Mouse (Mus musculus): ENCODE results near the gene Opcml. TPM values are rescaled to one million over a fixed set of nuclear protein-coding genes. Genes with fewer than 3 reads are reported as not detected.

Opcml gene
- total and polyA plus RNA-seq, 3 experiments: 0.82 TPM; not detected in 2

DNA sequence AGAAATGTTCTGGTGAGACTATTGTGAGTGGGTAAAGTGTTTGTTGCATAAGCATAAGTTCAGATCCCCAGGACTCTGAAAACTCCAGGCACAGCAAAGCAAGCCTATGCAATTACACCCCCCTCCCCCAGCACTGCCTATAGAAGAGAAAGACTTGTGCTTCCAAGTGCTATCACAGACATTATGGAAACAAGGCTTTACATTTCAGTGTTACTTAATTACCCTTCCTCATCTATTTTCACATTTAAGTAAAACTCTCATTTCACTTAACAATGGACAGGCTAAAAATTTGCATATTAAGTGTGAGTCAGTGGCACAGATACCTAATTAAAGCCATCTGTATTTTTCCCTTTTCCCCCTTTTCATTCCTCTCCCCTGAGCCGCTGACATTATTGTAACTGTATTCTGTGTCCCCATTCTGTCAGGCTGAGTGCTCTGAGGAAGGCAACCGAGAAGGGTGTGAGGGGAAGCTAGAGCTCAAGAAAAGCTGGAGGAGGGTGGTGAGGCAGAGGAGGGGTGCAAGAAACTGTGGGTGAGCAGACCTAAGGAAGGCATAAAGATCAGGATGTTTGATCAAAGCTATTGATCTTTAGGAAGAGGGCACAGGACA is 1055.5 kb downstream of the Opcml start:
- no peaks in the 10 kb centered on the region for H3K36me3 ChIP-seq (replicated peaks)
- H3K27me3 ChIP-seq (ENCODE audit: insufficient read depth, low read length): no peaks in the 10 kb centered on the region
- no peak overlapping the region for H3K4me3 ChIP-seq (ENCODE audit: low read depth, low read length)
- no peak for TF ChIP-seq GATA2 (IDR thresholded peaks at IDR 0.05; ENCODE audit: borderline replicate concordance, low read depth, low read length)
- TF ChIP-seq GATA1 (IDR thresholded peaks at IDR 0.05; ENCODE audit: borderline replicate concordance, low read length): no peak
- TF ChIP-seq CTCF (IDR thresholded peaks at IDR 0.05; ENCODE audit: low read depth, low read length): no peak
- no peak for TF ChIP-seq POLR2AphosphoS5 (IDR thresholded peaks at IDR 0.05; ENCODE audit: insufficient replicate concordance, low read depth, low read length)
- no peak for TF ChIP-seq TAL1 (conservative IDR thresholded peaks at IDR 0.05; ENCODE audit: low read depth, low read length)
- H3K4me1 ChIP-seq (ENCODE audit: insufficient read depth, low read depth, low read length): no peaks in the 10 kb centered on the region
- no peak for DNase-seq (ENCODE audit: low spot score)
- H3K9me3 ChIP-seq (replicated peaks): no peaks in the 10 kb centered on the region
- no peak for ATAC-seq (ENCODE audit: extremely low read depth, insufficient number of reproducible peaks, low FRiP score, poor library complexity, severe bottlenecking)

DNA sequence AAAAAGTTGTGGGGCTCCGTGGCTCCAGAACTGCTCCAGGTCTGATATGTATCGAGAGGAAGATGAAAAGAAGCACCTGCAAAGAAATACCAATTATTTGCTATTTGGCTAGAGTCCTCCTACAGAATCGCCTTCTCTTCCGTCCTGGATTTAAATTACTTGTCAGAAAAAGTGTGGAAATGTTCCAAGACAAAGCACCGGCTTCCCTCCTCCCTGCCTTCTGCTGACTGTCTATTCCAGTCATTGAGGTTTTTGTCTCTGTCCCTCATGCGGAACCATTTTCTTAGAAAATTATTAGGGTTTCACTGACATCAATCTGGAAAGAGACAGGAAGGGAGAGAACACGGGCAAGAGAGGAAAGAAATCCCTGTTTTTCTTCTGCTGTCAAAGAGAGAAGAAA is 1065.3 kb downstream of the Opcml start:
- no peak for ATAC-seq (ENCODE audit: extremely low read depth, insufficient number of reproducible peaks, low FRiP score, poor library complexity, severe bottlenecking)
- no peaks in the 10 kb centered on the region for H3K4me1 ChIP-seq (ENCODE audit: insufficient read depth, low read depth, low read length)
- H3K27me3 ChIP-seq (ENCODE audit: insufficient read depth, low read length): no peaks in the 10 kb centered on the region

DNA sequence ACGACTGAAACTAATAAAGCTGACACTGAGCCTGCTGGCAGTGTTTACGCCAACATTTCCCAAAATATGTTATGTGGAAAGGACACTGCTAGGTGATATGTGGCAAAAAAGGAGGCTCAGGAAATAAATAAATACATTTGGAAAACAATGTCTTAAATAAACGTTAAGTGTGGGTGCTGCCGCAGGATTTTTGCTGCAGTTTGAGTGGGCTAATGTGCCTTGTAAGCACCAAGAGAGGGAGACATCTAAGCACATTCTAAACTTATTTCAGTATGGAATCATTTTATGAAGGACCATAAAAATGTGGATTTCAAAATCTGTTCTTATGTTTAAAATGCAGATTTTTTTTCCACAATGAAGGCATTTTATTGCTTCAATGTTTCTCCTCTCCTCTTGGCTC is 1071.4 kb downstream of the Opcml start:
- no peak for ATAC-seq (ENCODE audit: extremely low read depth, insufficient number of reproducible peaks, low FRiP score, poor library complexity, severe bottlenecking)
- Histone ChIP-seq H3K27me3 (ENCODE audit: insufficient read depth, low read length) (no peaks in the 10 kb centered on the region), H3K4me1 (ENCODE audit: insufficient read depth, low read depth, low read length) (no peaks in the 10 kb centered on the region), H3K4me3 (ENCODE audit: low read depth, low read length) (no peak overlapping the region), H3K9me3 (replicated peaks) (peaks cover 3% of the 10 kb centered on the region), H3K36me3 (replicated peaks) (no peaks in the 10 kb centered on the region)
- no peak for DNase-seq (ENCODE audit: low spot score)
- TF ChIP-seq POLR2AphosphoS5 (IDR thresholded peaks at IDR 0.05; ENCODE audit: insufficient replicate concordance, low read depth, low read length) (no peak), GATA1 (IDR thresholded peaks at IDR 0.05; ENCODE audit: borderline replicate concordance, low read length) (no peak), TAL1 (conservative IDR thresholded peaks at IDR 0.05; ENCODE audit: low read depth, low read length) (no peak), GATA2 (IDR thresholded peaks at IDR 0.05; ENCODE audit: borderline replicate concordance, low read depth, low read length) (no peak)

More for the DNA sequence above, 1065.3 kb downstream of the Opcml start:
- H3K36me3 ChIP-seq (replicated peaks): no peaks in the 10 kb centered on the region
- H3K9me3 ChIP-seq (replicated peaks): no peaks in the 10 kb centered on the region
- TF ChIP-seq GATA2 (IDR thresholded peaks at IDR 0.05; ENCODE audit: borderline replicate concordance, low read depth, low read length) (no peak), CTCF (IDR thresholded peaks at IDR 0.05; ENCODE audit: low read depth, low read length) (no peak), POLR2AphosphoS5 (IDR thresholded peaks at IDR 0.05; ENCODE audit: insufficient replicate concordance, low read depth, low read length) (no peak), TAL1 (conservative IDR thresholded peaks at IDR 0.05; ENCODE audit: low read depth, low read length) (no peak), GATA1 (IDR thresholded peaks at IDR 0.05; ENCODE audit: borderline replicate concordance, low read length) (no peak)
- H3K4me3 ChIP-seq (ENCODE audit: low read depth, low read length): no peak overlapping the region
- DNase-seq (ENCODE audit: low spot score): no peak

DNA sequence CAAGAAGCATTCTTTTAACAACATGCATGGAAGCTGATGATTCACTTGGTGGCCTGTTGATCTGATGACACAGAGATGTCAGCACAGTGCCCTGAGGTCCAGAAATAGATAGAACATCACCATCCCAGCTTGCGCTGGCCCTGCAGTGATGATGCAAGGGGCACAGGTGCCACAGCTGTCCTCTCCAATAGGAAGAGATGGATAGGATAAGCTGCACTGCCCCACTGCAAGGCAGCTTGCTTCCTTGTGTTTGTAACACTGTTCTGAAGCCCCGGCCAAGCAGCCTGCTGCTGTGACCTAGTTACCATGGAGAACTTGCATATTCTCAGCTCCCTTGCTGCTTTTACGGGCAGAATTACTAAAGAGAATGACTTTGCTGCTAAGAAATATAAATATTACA is 1076.7 kb downstream of the Opcml start:
- H3K4me3 ChIP-seq (ENCODE audit: low read depth, low read length): no peak overlapping the region
- no peaks in the 10 kb centered on the region for H3K36me3 ChIP-seq (replicated peaks)
- no peaks in the 10 kb centered on the region for H3K4me1 ChIP-seq (ENCODE audit: insufficient read depth, low read depth, low read length)
- DNase-seq (ENCODE audit: low spot score) (no peak), ATAC-seq (ENCODE audit: extremely low read depth, insufficient number of reproducible peaks, low FRiP score, poor library complexity, severe bottlenecking) (no peak)
- TF ChIP-seq POLR2AphosphoS5 (IDR thresholded peaks at IDR 0.05; ENCODE audit: insufficient replicate concordance, low read depth, low read length) (no peak), CTCF (IDR thresholded peaks at IDR 0.05; ENCODE audit: low read depth, low read length) (no peak), GATA1 (IDR thresholded peaks at IDR 0.05; ENCODE audit: borderline replicate concordance, low read length) (no peak), GATA2 (IDR thresholded peaks at IDR 0.05; ENCODE audit: borderline replicate concordance, low read depth, low read length) (no peak), TAL1 (conservative IDR thresholded peaks at IDR 0.05; ENCODE audit: low read depth, low read length) (no peak)
- H3K27me3 ChIP-seq (ENCODE audit: insufficient read depth, low read length): no peaks in the 10 kb centered on the region
- H3K9me3 ChIP-seq (replicated peaks): peaks cover 5% of the 10 kb centered on the region

DNA sequence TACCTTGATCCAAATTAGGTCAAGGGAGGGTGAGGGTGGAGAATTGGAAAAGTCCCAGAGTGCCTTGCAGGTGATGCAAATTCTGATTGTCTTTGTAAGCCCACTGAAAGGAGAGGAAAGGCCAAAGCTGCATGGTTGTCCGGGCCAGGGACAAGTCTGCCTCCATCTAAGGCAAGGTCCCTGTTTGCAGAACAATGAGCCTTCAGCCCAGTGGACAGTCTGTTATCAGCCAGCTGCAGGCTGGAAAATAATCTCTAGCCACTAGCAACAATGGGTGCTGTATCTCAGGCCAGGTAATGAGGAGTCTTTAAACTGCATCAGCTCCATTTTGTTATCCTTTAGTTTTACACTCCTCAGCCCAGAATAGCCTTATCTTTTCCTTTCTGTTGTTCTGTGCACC is 1079.9 kb downstream of the Opcml start:
- H3K4me1 ChIP-seq (ENCODE audit: insufficient read depth, low read depth, low read length): no peaks in the 10 kb centered on the region
- no peak for DNase-seq (ENCODE audit: low spot score)
- no peaks in the 10 kb centered on the region for H3K27me3 ChIP-seq (ENCODE audit: insufficient read depth, low read length)
- no peak for ATAC-seq (ENCODE audit: extremely low read depth, insufficient number of reproducible peaks, low FRiP score, poor library complexity, severe bottlenecking)
- H3K4me3 ChIP-seq (ENCODE audit: low read depth, low read length): no peak overlapping the region
- TF ChIP-seq GATA2 (IDR thresholded peaks at IDR 0.05; ENCODE audit: borderline replicate concordance, low read depth, low read length) (no peak), TAL1 (conservative IDR thresholded peaks at IDR 0.05; ENCODE audit: low read depth, low read length) (no peak), CTCF (IDR thresholded peaks at IDR 0.05; ENCODE audit: low read depth, low read length) (no peak), POLR2AphosphoS5 (IDR thresholded peaks at IDR 0.05; ENCODE audit: insufficient replicate concordance, low read depth, low read length) (no peak), GATA1 (IDR thresholded peaks at IDR 0.05; ENCODE audit: borderline replicate concordance, low read length) (no peak)
- H3K36me3 ChIP-seq (replicated peaks): no peaks in the 10 kb centered on the region
- peaks cover 5% of the 10 kb centered on the region for H3K9me3 ChIP-seq (replicated peaks)

DNA sequence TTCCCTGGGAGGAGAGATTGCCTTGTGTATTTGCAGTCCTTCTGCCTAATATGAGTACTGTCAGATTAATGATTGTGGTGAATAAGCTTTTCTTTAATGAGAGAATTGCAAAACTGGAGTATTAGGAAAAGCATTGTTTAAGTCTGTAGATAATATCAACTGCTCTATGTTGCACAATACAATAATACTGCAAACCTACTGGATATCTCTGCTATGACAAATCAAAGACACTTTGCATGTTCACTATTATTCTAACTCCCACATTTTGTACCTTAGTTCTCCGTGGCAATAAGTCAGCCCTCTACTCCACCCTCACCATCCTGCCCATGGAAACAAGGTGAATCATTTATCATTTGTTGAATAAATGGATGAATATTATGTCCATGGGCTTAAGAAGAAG is 1092.0 kb downstream of the Opcml start:
- Histone ChIP-seq H3K4me1 (ENCODE audit: insufficient read depth, low read depth, low read length) (no peaks in the 10 kb centered on the region), H3K36me3 (replicated peaks) (no peaks in the 10 kb centered on the region), H3K27me3 (ENCODE audit: insufficient read depth, low read length) (no peaks in the 10 kb centered on the region), H3K9me3 (replicated peaks) (no peaks in the 10 kb centered on the region), H3K4me3 (ENCODE audit: low read depth, low read length) (no peak overlapping the region)
- TF ChIP-seq GATA1 (IDR thresholded peaks at IDR 0.05; ENCODE audit: borderline replicate concordance, low read length) (no peak), CTCF (IDR thresholded peaks at IDR 0.05; ENCODE audit: low read depth, low read length) (no peak), TAL1 (conservative IDR thresholded peaks at IDR 0.05; ENCODE audit: low read depth, low read length) (no peak), GATA2 (IDR thresholded peaks at IDR 0.05; ENCODE audit: borderline replicate concordance, low read depth, low read length) (no peak), POLR2AphosphoS5 (IDR thresholded peaks at IDR 0.05; ENCODE audit: insufficient replicate concordance, low read depth, low read length) (no peak)
- ATAC-seq (ENCODE audit: extremely low read depth, insufficient number of reproducible peaks, low FRiP score, poor library complexity, severe bottlenecking) (no peak), DNase-seq (ENCODE audit: low spot score) (no peak)

All from G1E (cell line).